Comparison of ENCODE assay signal across 10 mouse cellular contexts in the genomic region with DNA sequence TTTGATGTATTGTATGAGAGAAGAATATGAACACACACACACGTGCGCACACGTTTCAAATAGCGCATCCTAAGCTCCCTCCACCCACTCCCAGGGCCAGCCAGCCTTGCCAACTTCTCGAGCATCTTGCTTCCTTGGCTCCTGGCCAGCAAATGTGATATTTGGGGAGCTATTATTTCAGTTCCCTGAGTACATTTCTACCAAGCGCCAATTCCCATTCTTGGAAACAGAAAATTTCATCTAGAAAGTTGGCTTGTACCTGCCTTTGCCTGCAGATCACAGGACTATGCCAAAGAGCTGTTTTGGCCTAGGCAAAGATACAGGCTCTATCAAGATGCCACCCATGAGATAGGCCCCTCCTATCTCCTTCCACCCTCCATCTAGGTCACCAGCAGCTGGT. TPM values are rescaled to one million over a fixed set of nuclear protein-coding genes. Genes with fewer than 3 reads are reported as not detected.
DNase-seq lines count a peak whose midpoint lies in the region; ATAC-seq lines count a peak whose summit lies in the region.
"Had no signal": no experiment of that assay in that cellular context is flagged by ENCODE, and none has a peak within 500 bp of the region (broad histone marks: within the 10 kb centered on the region; RNA-seq: fewer than 3 reads in every experiment).

No protein-coding gene starts in this region.

- 41% methylated on average over 6 of the region's 6 CpGs for WGBS in forebrain, embryonic 16.5 days
- 79% methylated on average over 6 of the region's 6 CpGs for WGBS in forebrain, embryonic 13.5 days

- intact Hi-C loops in left cerebral cortex, postnatal 10 days (cut with DNase I) = no loop called here

- peak; percentile 51; the same call in 1 of the 2 replicates for ATAC-seq in forebrain, embryonic 16.5 days
- no peak for ATAC-seq in forebrain, embryonic 13.5 days

- H3K27ac ChIP-seq in forebrain, embryonic 16.5 days (ENCODE audit: low read length) = no peak overlapping the region
- H3K27ac ChIP-seq in forebrain, embryonic 13.5 days = no peak overlapping the region

- no peak overlapping the region for H3K4me3 ChIP-seq in forebrain, embryonic 16.5 days (replicated peaks; ENCODE audit: low read length)
- no peak overlapping the region for H3K4me3 ChIP-seq in forebrain, embryonic 13.5 days

- H3K9ac ChIP-seq in forebrain, embryonic 16.5 days (replicated peaks; ENCODE audit: low read depth, low read length) = no peak overlapping the region
- no peak overlapping the region for H3K9ac ChIP-seq in forebrain, embryonic 13.5 days

- H3K9me3 ChIP-seq in forebrain, embryonic 16.5 days (ENCODE audit: control insufficient read depth, low read length) = no peaks in the 10 kb centered on the region
- H3K9me3 ChIP-seq in forebrain, embryonic 13.5 days (replicated peaks) = no peaks in the 10 kb centered on the region

- peaks cover 22% of the 10 kb centered on the region for H3K4me1 ChIP-seq in forebrain, embryonic 16.5 days (replicated peaks; ENCODE audit: control insufficient read depth, insufficient read depth, low read length)
- H3K4me1 ChIP-seq in forebrain, embryonic 13.5 days = peaks cover 18% of the 10 kb centered on the region

- DNase-seq in MN1 (ENCODE audit: low spot score) = peak; percentile 38
- DNase-seq in cerebellum, adult 9-10 months = peak; percentile 77
- peak; percentile 67 to 75 for DNase-seq in left cerebral cortex, postnatal 10 days (ENCODE audit: extremely low spot score in 1 of 2, low spot score in 2 of 2)
- DNase-seq in gastrocnemius, postnatal 25 days = no peak
- no peak for DNase-seq in T-cell, adult 2 months (ENCODE audit: low spot score)
- no peak for DNase-seq in embryo, embryonic 10.5 days (ENCODE audit: low spot score)
- DNase-seq: kidney, postnatal 4 days; liver had no signal

- H3K4me2 ChIP-seq in forebrain, embryonic 16.5 days (ENCODE audit: low read length) = no peak overlapping the region
- H3K4me2 ChIP-seq in forebrain, embryonic 13.5 days = no peak overlapping the region

- no peaks in the 10 kb centered on the region for H3K36me3 ChIP-seq in forebrain, embryonic 16.5 days (ENCODE audit: control insufficient read depth, insufficient read depth)
- no peaks in the 10 kb centered on the region for H3K36me3 ChIP-seq in forebrain, embryonic 13.5 days (ENCODE audit: poor library complexity, severe bottlenecking)

- H3K27me3 ChIP-seq in forebrain, embryonic 16.5 days (replicated peaks; ENCODE audit: control insufficient read depth, insufficient read depth, low read length) = peaks cover 22% of the 10 kb centered on the region
- peaks cover 25% of the 10 kb centered on the region for H3K27me3 ChIP-seq in forebrain, embryonic 13.5 days

RNA-seq across cellular contexts. Expression of gene Piezo1, which starts 3.7 kb away (rescaled TPM):
- polyA plus RNA-seq in forebrain, embryonic 16.5 days (2015; fragmentation: Nextera tagmentation; extraction: Ambion mirVana) = 1.9 and 3.4 TPM in 2 replicates
- 1.4 and 2.0 TPM in 2 replicates for polyA plus RNA-seq in forebrain, embryonic 13.5 days (2015; fragmentation: Nextera tagmentation; extraction: Ambion mirVana)
- 10 to 100 TPM; 15.0 to 17.9 TPM for total RNA-seq in left cerebral cortex, postnatal 10 days (2021)
- total RNA-seq in gastrocnemius, postnatal 25 days (2021) = 10 to 100 TPM; 12.3 to 14.0 TPM

RNA-seq across cellular contexts. Expression of gene Cdt1, which starts 13.0 kb away (rescaled TPM):
- polyA plus RNA-seq in forebrain, embryonic 16.5 days (2015; fragmentation: Nextera tagmentation; extraction: Ambion mirVana) = 12.0 and 13.9 TPM in 2 replicates
- 29.1 and 32.3 TPM in 2 replicates for polyA plus RNA-seq in forebrain, embryonic 13.5 days (2015; fragmentation: Nextera tagmentation; extraction: Ambion mirVana)
- 1 to 10 TPM; 3.9 to 4.2 TPM for total RNA-seq in left cerebral cortex, postnatal 10 days (2021)
- total RNA-seq in gastrocnemius, postnatal 25 days (2021) = 1 to 10 TPM in 1 of 2 experiments, under 1 TPM in 1; 0.82 to 1.1 TPM

RNA-seq across cellular contexts. Expression of gene Aprt, which starts 21.9 kb away (rescaled TPM):
- 184 and 204 TPM in 2 replicates for polyA plus RNA-seq in forebrain, embryonic 16.5 days (2015; fragmentation: Nextera tagmentation; extraction: Ambion mirVana)
- polyA plus RNA-seq in forebrain, embryonic 13.5 days (2015; fragmentation: Nextera tagmentation; extraction: Ambion mirVana) = 193 and 198 TPM in 2 replicates
- total RNA-seq in left cerebral cortex, postnatal 10 days (2021) = 10 to 100 TPM; 80.3 to 89.9 TPM
- total RNA-seq in gastrocnemius, postnatal 25 days (2021) = 10 to 100 TPM; 35.7 to 36.9 TPM

RNA-seq across cellular contexts. Expression of gene Galns, which starts 56.5 kb away (rescaled TPM):
- 3.8 and 4.6 TPM in 2 replicates for polyA plus RNA-seq in forebrain, embryonic 16.5 days (2015; fragmentation: Nextera tagmentation; extraction: Ambion mirVana)
- polyA plus RNA-seq in forebrain, embryonic 13.5 days (2015; fragmentation: Nextera tagmentation; extraction: Ambion mirVana) = 3.0 and 3.2 TPM in 2 replicates
- 10 to 100 TPM; 12.5 to 14.6 TPM for total RNA-seq in left cerebral cortex, postnatal 10 days (2021)
- 1 to 10 TPM; 1.3 to 1.8 TPM for total RNA-seq in gastrocnemius, postnatal 25 days (2021)

RNA-seq across cellular contexts. Expression of gene Trappc2l, which starts 56.7 kb away (rescaled TPM):
- 72.0 and 92.6 TPM in 2 replicates for polyA plus RNA-seq in forebrain, embryonic 16.5 days (2015; fragmentation: Nextera tagmentation; extraction: Ambion mirVana)
- 69.3 and 79.6 TPM in 2 replicates for polyA plus RNA-seq in forebrain, embryonic 13.5 days (2015; fragmentation: Nextera tagmentation; extraction: Ambion mirVana)
- 10 to 100 TPM; 81.8 to 83.6 TPM for total RNA-seq in left cerebral cortex, postnatal 10 days (2021)
- 10 to 100 TPM; 37.9 to 40.3 TPM for total RNA-seq in gastrocnemius, postnatal 25 days (2021)

Comparison
In these comparisons a context has a peak if more than half of its experiments do, and no peak if none do; other contexts are left out.
1. DNase-seq: peak in MN1 (single experiment), cerebellum, adult 9-10 months (single experiment) and left cerebral cortex, postnatal 10 days (2 of 2); none in gastrocnemius, postnatal 25 days (single experiment), T-cell, adult 2 months (single experiment) and embryo, embryonic 10.5 days (single experiment).